Mouse (Mus musculus): ENCODE measurements around the gene Zfyve19. TPM values are rescaled to one million over a fixed set of nuclear protein-coding genes. Genes with fewer than 3 reads are reported as not detected.

The Zfyve19 gene
- 34.3 and 37.0 TPM in 2 replicates for polyA plus RNA-seq (2012; rRNA removed; ENCODE audit: low replicate concordance)

GRCm38 (mm10) chr2:119208344-119209175 is at the start of gene Zfyve19, which contains the start of gene Dnajc17:
TSS of gene Zfyve19 (plus strand) at chr2:119208617.
TSS of gene Dnajc17 (minus strand) at chr2:119208795.

GRCm38 (mm10) chr2:119166901-119167865 is 41.2 kb upstream of the Zfyve19 start, which contains the start of gene Gchfr:
TSS of gene Gchfr (plus strand) at chr2:119167773.

GRCm38 (mm10) chr2:119173991-119174651 is 34.3 kb upstream of the Zfyve19 start, which contains the start of gene Gm14137:
TSS of gene Gm14137 (plus strand) at chr2:119174509.

GRCm38 (mm10) chr2:119229775-119230704 is 21.6 kb downstream of the Zfyve19 start, which contains the start of gene Ppp1r14d:
TSS of gene Ppp1r14d (minus strand) at chr2:119229906.

GRCm38 (mm10) chr2:119237210-119237870 is 28.9 kb downstream of the Zfyve19 start, which contains the start of gene Spint1:
TSS of gene Spint1 (plus strand) at chr2:119237362.

Other genes starting within 250 kb of the Zfyve19 start
- 4.3 and 6.4 TPM in 2 replicates for gene Ccdc32, start 179.2 kb upstream of the Zfyve19 start, polyA plus RNA-seq (2012; rRNA removed; ENCODE audit: low replicate concordance)
- 4.6 and 4.8 TPM in 2 replicates for gene Rpusd2, start 173.8 kb upstream of the Zfyve19 start, polyA plus RNA-seq (2012; rRNA removed; ENCODE audit: low replicate concordance)
- gene Knl1, start 161.5 kb upstream of the Zfyve19 start, polyA plus RNA-seq (2012; rRNA removed; ENCODE audit: low replicate concordance) = 0.11 and 0.17 TPM in 2 replicates
- gene Rad51, start 95.8 kb upstream of the Zfyve19 start, polyA plus RNA-seq (2012; rRNA removed; ENCODE audit: low replicate concordance) = 1.8 and 2.1 TPM in 2 replicates
- 23.3 and 29.3 TPM in 2 replicates for gene Rmdn3, start 51.6 kb upstream of the Zfyve19 start, polyA plus RNA-seq (2012; rRNA removed; ENCODE audit: low replicate concordance)
- 80.1 and 84.8 TPM in 2 replicates for gene Gchfr, start 40.8 kb upstream of the Zfyve19 start, polyA plus RNA-seq (2012; rRNA removed; ENCODE audit: low replicate concordance)
- gene Gm14137, start 34.1 kb upstream of the Zfyve19 start, polyA plus RNA-seq (2012; rRNA removed; ENCODE audit: low replicate concordance) = 0.12 and 0.36 TPM in 2 replicates
- 1.9 TPM in 2 replicates for gene Dnajc17, start 178 bp downstream of the Zfyve19 start, polyA plus RNA-seq (2012; rRNA removed; ENCODE audit: low replicate concordance)
- 0.18 TPM in 1 of 2 replicates, not detected in the other for gene Ppp1r14d, start 21.3 kb downstream of the Zfyve19 start, polyA plus RNA-seq (2012; rRNA removed; ENCODE audit: low replicate concordance)
- gene Spint1, start 28.7 kb downstream of the Zfyve19 start, polyA plus RNA-seq (2012; rRNA removed; ENCODE audit: low replicate concordance) = 21.6 and 23.1 TPM in 2 replicates
- gene Rhov, start 62.7 kb downstream of the Zfyve19 start, polyA plus RNA-seq (2012; rRNA removed; ENCODE audit: low replicate concordance) = 3.0 and 5.0 TPM in 2 replicates
- gene Vps18, start 80.1 kb downstream of the Zfyve19 start, polyA plus RNA-seq (2012; rRNA removed; ENCODE audit: low replicate concordance) = 20.5 and 30.9 TPM in 2 replicates
- 17.0 and 24.0 TPM in 2 replicates for gene Dll4, start 117.2 kb downstream of the Zfyve19 start, polyA plus RNA-seq (2012; rRNA removed; ENCODE audit: low replicate concordance)
- 8.4 and 31.1 TPM in 2 replicates for gene Chac1, start 142.6 kb downstream of the Zfyve19 start, polyA plus RNA-seq (2012; rRNA removed; ENCODE audit: low replicate concordance)

Measured in mammary gland, adult 2 months (tissue).